ENCODE assay signal across 37 mouse cellular contexts in the genomic region with DNA sequence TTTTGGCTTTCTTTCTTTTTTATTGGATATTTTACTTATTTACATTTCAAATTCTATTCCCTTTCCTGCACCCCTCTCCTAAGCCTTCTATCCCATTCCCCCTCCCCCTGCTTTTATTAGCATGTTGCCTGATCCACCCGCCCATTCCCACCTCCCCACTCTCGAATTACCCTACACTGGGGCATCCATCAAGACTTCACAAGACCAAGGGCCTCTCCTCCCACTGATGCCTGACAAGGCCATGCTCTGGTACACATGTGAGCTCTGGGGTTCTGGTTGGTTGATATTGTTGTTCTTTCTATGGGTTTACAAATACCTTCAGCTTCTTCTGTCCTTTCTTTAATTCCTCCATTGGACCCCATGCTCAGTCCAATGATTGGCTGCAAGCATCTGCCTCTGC. TPM values are rescaled to one million over a fixed set of nuclear protein-coding genes. Genes with fewer than 3 reads are reported as not detected.
"Had no signal": no experiment of that assay in that cellular context is flagged by ENCODE, and none has a peak within 500 bp of the region (broad histone marks: within the 10 kb centered on the region; RNA-seq: fewer than 3 reads in every experiment).

No protein-coding gene starts in this region.

- H3K9me3 ChIP-seq: heart, embryonic 10.5 days; heart, embryonic 12.5 days; heart, embryonic 13.5 days; heart, embryonic 15.5 days; hindbrain, embryonic 10.5 days; hindbrain, embryonic 12.5 days; hindbrain, embryonic 13.5 days; hindbrain, embryonic 15.5 days; intestine, embryonic 15.5 days had no signal

- H3K27ac ChIP-seq: heart, adult 2 months; heart, embryonic 10.5 days; heart, embryonic 13.5 days; heart, embryonic 15.5 days; hindbrain, embryonic 10.5 days; hindbrain, embryonic 12.5 days; hindbrain, embryonic 13.5 days; hindbrain, embryonic 14.5 days; hindbrain, embryonic 15.5 days; hindbrain, postnatal 0 days; intestine, embryonic 15.5 days; layer of hippocampus, adult 2 months; left cerebral cortex, adult 2 months had no signal

- H3K36me3 ChIP-seq: heart, embryonic 10.5 days; heart, embryonic 12.5 days; heart, embryonic 13.5 days; heart, embryonic 15.5 days; hindbrain, embryonic 10.5 days; hindbrain, embryonic 12.5 days; hindbrain, embryonic 13.5 days; hindbrain, embryonic 15.5 days; intestine, embryonic 15.5 days had no signal

- ATAC-seq: hindbrain, embryonic 16.5 days; hindbrain, postnatal 0 days; inflammation-experienced regulatory T-cells, adult 6 months; intestine, embryonic 15.5 days; intestine, embryonic 16.5 days; intestine, postnatal 0 days had no signal

- H3K4me1 ChIP-seq: heart, embryonic 10.5 days; heart, embryonic 12.5 days; heart, embryonic 13.5 days; heart, embryonic 15.5 days; hindbrain, embryonic 10.5 days; hindbrain, embryonic 12.5 days; hindbrain, embryonic 13.5 days; hindbrain, embryonic 15.5 days; intestine, embryonic 15.5 days had no signal

- H3K27me3 ChIP-seq: heart, embryonic 12.5 days; heart, embryonic 13.5 days; heart, embryonic 15.5 days; hindbrain, embryonic 12.5 days; hindbrain, embryonic 13.5 days; hindbrain, embryonic 15.5 days; intestine, embryonic 15.5 days had no signal

- H3K9ac ChIP-seq: heart, embryonic 12.5 days; heart, embryonic 13.5 days; heart, embryonic 15.5 days; hindbrain, embryonic 12.5 days; hindbrain, embryonic 13.5 days; hindbrain, embryonic 14.5 days; hindbrain, embryonic 15.5 days; intestine, embryonic 15.5 days had no signal

- DNase-seq: heart, adult 18-20 months; heart, adult 2 months; heart, postnatal 10 days; heart, postnatal 14 days; heart, postnatal 36 days; heart, postnatal 4 days; kidney, adult 11 months; kidney, adult 2 months; kidney, adult 8-10 months; kidney, postnatal 10 days; kidney, postnatal 14 days; kidney, postnatal 36 days; layer of hippocampus, adult 9-11 months; layer of hippocampus, postnatal 36 days had no signal

- H3K4me3 ChIP-seq: heart, adult 2 months; heart, embryonic 10.5 days; heart, embryonic 12.5 days; heart, embryonic 13.5 days; heart, embryonic 15.5 days; hindbrain, embryonic 10.5 days; hindbrain, embryonic 12.5 days; hindbrain, embryonic 13.5 days; hindbrain, embryonic 15.5 days; intestine, embryonic 15.5 days; layer of hippocampus, adult 2 months; left cerebral cortex, adult 2 months had no signal

- H3K4me2 ChIP-seq: heart, embryonic 11.5 days; heart, embryonic 12.5 days; heart, embryonic 13.5 days; heart, embryonic 15.5 days; hindbrain, embryonic 12.5 days; hindbrain, embryonic 13.5 days; hindbrain, embryonic 14.5 days; hindbrain, embryonic 15.5 days; intestine, embryonic 15.5 days had no signal

RNA-seq across cellular contexts. Expression of gene Htr1f, which starts 22.2 kb away (rescaled TPM):
- polyA plus RNA-seq: heart, adult 2 months; heart, embryonic 10.5 days; heart, embryonic 11.5 days; heart, embryonic 12.5 days; heart, embryonic 14.5 days; heart, embryonic 15.5 days; heart, embryonic 16.5 days; heart, postnatal 0 days; hindbrain, embryonic 12.5 days; inflammation-experienced regulatory T-cells, adult 6 months; intestine, embryonic 14.5 days; intestine, embryonic 15.5 days; intestine, embryonic 16.5 days; intestine, postnatal 0 days; kidney, adult 2 months; large intestine, adult 2 months had no signal
